In the genomic region with DNA sequence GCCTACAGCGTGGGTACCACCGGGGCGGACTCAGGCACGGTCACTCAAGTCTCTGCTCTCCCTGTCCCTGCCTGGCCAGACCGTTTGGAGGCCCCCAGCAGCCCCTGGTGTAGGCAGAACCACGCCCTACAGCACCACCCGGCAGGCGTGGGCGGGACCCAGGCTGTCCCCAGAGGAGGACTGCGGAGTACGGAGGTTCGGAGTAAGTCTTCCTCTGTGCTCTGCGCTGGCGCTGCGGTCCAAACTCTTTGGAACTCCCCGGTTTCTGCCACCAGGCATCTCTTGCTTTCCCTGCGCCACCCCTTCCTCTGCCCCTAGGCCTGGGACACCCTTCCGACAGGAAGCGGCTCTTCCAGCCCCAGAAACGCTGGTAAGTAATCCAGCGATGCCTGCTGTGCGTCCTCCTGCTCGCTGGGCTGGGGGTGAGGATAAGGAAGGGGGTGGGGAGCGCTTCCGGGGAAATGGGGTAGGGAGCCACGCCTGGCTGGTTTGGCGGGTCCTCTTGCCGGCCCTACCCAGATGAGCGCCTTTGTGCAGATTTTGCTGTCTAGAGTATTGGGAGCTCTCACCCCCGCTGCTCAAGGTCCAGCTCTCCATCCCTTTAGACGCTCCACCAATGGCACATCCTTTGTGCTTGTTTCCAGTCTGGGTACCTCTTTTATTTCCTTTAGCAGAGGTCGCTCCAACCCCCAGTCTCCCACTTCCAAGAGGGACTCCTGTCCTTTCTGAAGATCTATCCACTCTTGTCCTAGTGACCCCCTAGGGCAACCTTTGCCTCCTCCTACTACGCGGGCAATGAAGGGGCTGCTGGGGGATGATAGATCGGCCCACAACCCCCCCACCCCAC, we compare ENCODE assay signal across 8 mouse cellular contexts. TPM values are rescaled to one million over a fixed set of nuclear protein-coding genes. Genes with fewer than 3 reads are reported as not detected.
DNase-seq lines count a peak whose midpoint lies in the region; ATAC-seq and TF ChIP-seq lines count a peak whose summit lies in the region.

Mical1 (plus strand) TSS at position 144 of the 847 bp plus-strand sequence.

- no peaks in the 10 kb centered on the region for H3K27me3 ChIP-seq in forebrain, postnatal 0 days (ENCODE audit: insufficient read depth, low read length)
- no peaks in the 10 kb centered on the region for H3K27me3 ChIP-seq in lung, embryonic 16.5 days (ENCODE audit: control insufficient read depth, insufficient read depth, low read depth, low read length)

- H3K27ac ChIP-seq in forebrain, postnatal 0 days (ENCODE audit: low read depth, low read length): peak within 1 kb of the TSS; percentile 70
- H3K27ac ChIP-seq in lung, embryonic 16.5 days (ENCODE audit: low read length): peak within 1 kb of the TSS; percentile 92

- H3K36me3 ChIP-seq in forebrain, postnatal 0 days (ENCODE audit: insufficient read depth): peaks cover under 1% of the 10 kb centered on the region; the same call in 1 of the 2 replicates
- peaks cover 10% of the 10 kb centered on the region; the same call in 1 of the 2 replicates for H3K36me3 ChIP-seq in lung, embryonic 16.5 days (ENCODE audit: control insufficient read depth, insufficient read depth, low read length)

- peak; percentile 83 for DNase-seq in CD4-positive helper T cell, adult 2 months (ENCODE audit: low read depth, low spot score)
- DNase-seq in adrenal gland, postnatal 10 days: peak; percentile 62
- DNase-seq in forebrain, postnatal 0 days: peak; percentile 73
- peak; percentile 74 to 83 for DNase-seq in heart, postnatal 36 days
- peak; percentile 69 for DNase-seq in layer of hippocampus, adult 9-11 months
- DNase-seq in ovary, adult 18-20 months (ENCODE audit: low spot score): peak; percentile 51
- DNase-seq in thymus, postnatal 25 days: peak; percentile 80

- peak; percentile 17; the same call in 1 of the 2 replicates for TF ChIP-seq CTCF in forebrain, postnatal 0 days (IDR thresholded peaks at IDR 0.05; ENCODE audit: low read depth)

- H3K9ac ChIP-seq in forebrain, postnatal 0 days: peak within 1 kb of the TSS; percentile 60
- H3K9ac ChIP-seq in lung, embryonic 16.5 days (ENCODE audit: low read length): peak within 1 kb of the TSS; percentile 76

- peak; percentile 66 for ATAC-seq in forebrain, postnatal 0 days
- ATAC-seq in lung, embryonic 16.5 days (ENCODE audit: low read depth): peak; percentile 78

- intact Hi-C loops in heart, postnatal 36 days (cut with DNase I): loop anchor here (1.0 to 2.0 kb wide), 2 partner anchors 13 to 26 kb away; no protein-coding TSS in a partner anchor

- no peaks in the 10 kb centered on the region for H3K9me3 ChIP-seq in forebrain, postnatal 0 days (ENCODE audit: low read length)
- H3K9me3 ChIP-seq in lung, embryonic 16.5 days (ENCODE audit: control insufficient read depth, low read length): no peaks in the 10 kb centered on the region

- peak within 1 kb of the TSS; percentile 49 for H3K4me3 ChIP-seq in forebrain, postnatal 0 days (ENCODE audit: low read depth, low read length)
- H3K4me3 ChIP-seq in lung, embryonic 16.5 days (ENCODE audit: low read length): peak within 1 kb of the TSS; percentile 66

- 1% methylated on average over 35 of the region's 35 CpGs for WGBS in forebrain, postnatal 0 days
- WGBS in lung, embryonic 16.5 days: 0% methylated on average over 35 of the region's 35 CpGs

- peak within 1 kb of the TSS; percentile 85 for H3K4me2 ChIP-seq in forebrain, postnatal 0 days (ENCODE audit: low read depth)
- H3K4me2 ChIP-seq in lung, embryonic 16.5 days (ENCODE audit: low read depth, low read length): peak within 1 kb of the TSS; percentile 76

- peaks cover 11% of the 10 kb centered on the region for H3K4me1 ChIP-seq in forebrain, postnatal 0 days (ENCODE audit: insufficient read depth)
- peaks cover 33% of the 10 kb centered on the region for H3K4me1 ChIP-seq in lung, embryonic 16.5 days (replicated peaks; ENCODE audit: control insufficient read depth, insufficient read depth, low read length)

RNA-seq across cellular contexts. Expression of gene Mical1, which starts in this region (rescaled TPM):
- 10 to 100 TPM; 15.2 to 19.0 TPM for total RNA-seq in adrenal gland, postnatal 10 days (2021)
- total RNA-seq in forebrain, postnatal 0 days (2014; rRNA removed): 37.2 and 40.0 TPM in 2 replicates
- 29.8 and 32.1 TPM in 2 replicates for polyA plus RNA-seq in forebrain, postnatal 0 days (2015; fragmentation: Nextera tagmentation; extraction: Ambion mirVana)
- 10 to 100 TPM; 14.5 to 15.8 TPM for total RNA-seq in heart, postnatal 36 days (2021)
- polyA plus RNA-seq in lung, embryonic 16.5 days (2015; fragmentation: Nextera tagmentation; extraction: Ambion mirVana): 64.8 and 70.9 TPM in 2 replicates

Comparison
In these comparisons a context has a peak if more than half of its experiments do, and no peak if none do; other contexts are left out.
1. Peak in every context shown above with its lines: DNase-seq, ATAC-seq, H3K4me3 ChIP-seq and H3K27ac ChIP-seq.